Mouse (Mus musculus) gastrocnemius, adult 2 months (tissue): ENCODE results near the gene Vav2. TPM values are rescaled to one million over a fixed set of nuclear protein-coding genes. Genes with fewer than 3 reads are reported as not detected.

ENCODE experiments used
- DNase-seq: peaks from one replicate; pipeline ENCODE4 v3.0.0; 2022
- H3K27ac ChIP-seq: fragments of 200-600 bp; 2 replicates; pipeline ENCODE4 v1.8.1; 2022; ENCODE audit warnings: mild to moderate bottlenecking
- H3K4me3 ChIP-seq: fragments of 200-600 bp; 2 replicates; pipeline ENCODE4 v1.8.1; 2022; ENCODE audit warnings: mild to moderate bottlenecking, moderate library complexity
- CTCF ChIP-seq: fragments of 200-600 bp; IDR thresholded peaks from 2 replicates; pipeline ENCODE4 v1.8.1; 2022; ENCODE audit warnings: antibody characterized with exemption, mild to moderate bottlenecking, moderate library complexity
- intact Hi-C: fragments of 180-260 bp; cut with DNase I; formaldehyde crosslinking; loops from one replicate; pipeline ENCODE4 v1.15.1; 2025
- total RNA-seq, 2 experiments: library from RNA; stranded (reverse); gene quantifications; 2 replicates each; pipeline ENCODE4 v1.2.3; 2021

The Vav2 gene
- total RNA-seq, 2 experiments from 2014 or later = 2.0 to 4.3 TPM

DNA sequence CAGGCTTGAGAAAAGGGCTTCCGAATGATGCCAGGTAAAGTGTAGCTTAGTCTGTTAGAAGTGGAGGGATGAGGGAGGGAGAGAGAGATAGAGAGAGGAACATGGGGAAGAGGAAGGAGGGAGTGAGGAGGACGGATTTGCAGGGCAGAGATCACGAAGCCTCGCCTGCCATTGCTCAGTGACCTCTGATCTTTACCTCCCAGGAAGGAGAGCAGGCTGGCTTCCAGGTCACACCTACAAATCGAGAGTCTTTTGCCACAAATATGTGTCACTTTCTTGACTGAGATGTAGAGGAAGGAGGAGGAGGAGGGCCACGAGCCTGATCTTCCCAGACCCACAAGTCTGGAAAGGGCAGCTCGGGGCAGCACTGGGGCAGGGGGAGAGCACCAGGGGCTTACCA, 142.4 kb downstream of the Vav2 start:
- TF ChIP-seq CTCF = no peak
- Histone ChIP-seq H3K4me3 (no peak overlapping the region), H3K27ac (no peak overlapping the region)
- no peak for DNase-seq
- intact Hi-C loops = loop anchor here (10.0 kb wide), 2 partner anchors 230 to 480 kb away; partner anchors contain the start of gene Wdr5

DNA sequence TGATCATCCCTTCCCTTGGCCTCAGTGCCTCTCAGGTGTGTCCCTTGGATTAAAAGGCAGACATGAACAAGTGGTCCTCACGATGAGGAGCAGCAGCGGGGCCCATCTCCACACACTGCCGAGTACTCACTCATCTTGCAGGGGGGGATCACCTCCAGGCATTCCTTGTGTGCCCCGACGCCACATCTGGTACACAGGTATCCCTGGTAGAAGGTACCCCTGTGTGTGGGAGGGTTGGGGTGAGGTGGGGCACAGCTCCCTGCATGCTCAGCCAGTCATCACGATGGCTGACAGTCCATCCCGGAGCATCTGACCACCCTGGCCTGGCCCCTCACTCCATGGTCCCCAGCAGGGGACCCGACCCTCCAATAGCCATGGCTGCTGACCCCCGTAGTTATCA, 145.1 kb downstream of the Vav2 start:
- H3K27ac ChIP-seq = no peak overlapping the region
- no peak for TF ChIP-seq CTCF
- DNase-seq = no peak
- intact Hi-C loops = loop anchor here (10.0 kb wide), 2 partner anchors 233 to 483 kb away; partner anchors contain the start of gene Wdr5
- H3K4me3 ChIP-seq = no peak overlapping the region

DNA sequence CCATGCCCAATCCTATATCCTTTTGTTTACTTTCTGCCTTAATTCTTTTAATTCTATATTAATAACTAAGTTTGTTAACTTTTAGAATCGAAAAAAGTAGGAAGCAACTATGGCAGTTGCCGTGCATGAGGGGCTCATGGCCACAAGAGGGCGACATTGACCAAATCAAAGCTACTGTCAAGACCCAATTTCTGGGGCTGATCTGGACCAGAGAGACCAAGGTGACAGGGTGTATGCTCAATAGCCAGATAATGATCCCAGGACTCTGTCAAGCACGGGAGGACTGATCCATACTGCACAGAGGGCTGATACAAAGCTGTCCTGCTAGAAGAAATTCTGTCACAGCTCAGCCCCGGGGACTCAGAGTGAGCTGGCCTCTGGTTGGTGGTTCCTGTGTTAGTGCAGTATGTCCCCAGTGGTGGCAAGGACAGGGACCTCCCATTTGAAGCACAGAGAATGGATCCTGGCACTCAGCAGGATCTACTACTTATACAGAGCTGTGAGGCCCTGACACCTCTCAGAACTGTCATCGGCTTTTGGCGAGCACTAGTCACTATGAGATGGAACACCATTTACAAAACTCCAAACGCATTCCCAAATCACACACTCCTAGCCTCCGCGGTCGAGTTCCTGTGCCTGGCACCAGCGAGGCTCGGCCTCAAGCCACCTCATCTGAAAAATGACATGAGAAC, 145.8 kb downstream of the Vav2 start:
- TF ChIP-seq CTCF = peak; percentile 92
- intact Hi-C loops = loop anchor here (10.0 kb wide), 2 partner anchors 234 to 484 kb away; partner anchors contain the start of gene Wdr5
- Histone ChIP-seq H3K4me3 (no peak overlapping the region), H3K27ac (no peak overlapping the region)
- DNase-seq = peak; percentile 72

DNA sequence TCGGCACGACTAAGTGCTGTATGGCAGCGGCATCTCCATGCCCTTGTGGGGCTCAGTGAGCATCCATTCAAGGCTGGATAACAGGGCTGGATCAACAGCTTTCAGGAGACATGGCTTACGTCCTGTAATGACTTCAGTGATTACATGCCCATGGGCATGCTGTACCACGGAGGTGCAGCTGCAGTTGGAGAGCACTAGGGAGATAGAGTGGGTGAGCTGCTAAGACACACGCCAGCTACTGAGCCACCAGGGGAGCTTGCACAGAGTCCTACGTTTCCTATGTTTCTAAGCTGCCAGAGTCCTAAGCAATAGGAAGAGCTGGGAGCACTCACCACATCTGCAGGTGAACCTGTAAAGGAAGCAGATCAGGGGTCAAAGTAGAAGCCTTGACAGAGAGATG, 148.0 kb downstream of the Vav2 start:
- Histone ChIP-seq H3K27ac (no peak overlapping the region), H3K4me3 (no peak overlapping the region)
- intact Hi-C loops = no loop called here
- DNase-seq = no peak
- no peak for TF ChIP-seq CTCF

DNA sequence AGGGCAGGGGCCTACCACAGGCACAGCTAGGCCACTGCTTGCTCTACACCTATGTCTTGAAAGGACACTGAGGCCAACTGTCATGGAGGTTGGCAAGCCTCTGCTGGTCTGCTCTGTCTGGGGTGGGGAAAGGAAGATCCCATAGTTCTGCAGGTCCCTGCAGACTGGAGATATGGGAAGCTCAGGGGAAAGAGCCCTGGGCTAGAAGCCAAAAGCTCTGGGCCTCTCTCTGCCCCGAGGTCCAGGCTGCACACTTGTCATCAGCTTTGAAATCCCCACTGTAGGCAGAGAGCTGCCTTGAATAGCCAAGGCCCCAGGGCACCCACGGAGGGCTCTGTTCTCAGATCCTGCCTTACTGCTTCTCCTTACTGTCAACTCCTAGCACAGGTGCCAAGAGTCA, 158.5 kb downstream of the Vav2 start:
- no peak for TF ChIP-seq CTCF
- Histone ChIP-seq H3K27ac (no peak overlapping the region), H3K4me3 (no peak overlapping the region)
- intact Hi-C loops = no loop called here
- peak; percentile 11 for DNase-seq

DNA sequence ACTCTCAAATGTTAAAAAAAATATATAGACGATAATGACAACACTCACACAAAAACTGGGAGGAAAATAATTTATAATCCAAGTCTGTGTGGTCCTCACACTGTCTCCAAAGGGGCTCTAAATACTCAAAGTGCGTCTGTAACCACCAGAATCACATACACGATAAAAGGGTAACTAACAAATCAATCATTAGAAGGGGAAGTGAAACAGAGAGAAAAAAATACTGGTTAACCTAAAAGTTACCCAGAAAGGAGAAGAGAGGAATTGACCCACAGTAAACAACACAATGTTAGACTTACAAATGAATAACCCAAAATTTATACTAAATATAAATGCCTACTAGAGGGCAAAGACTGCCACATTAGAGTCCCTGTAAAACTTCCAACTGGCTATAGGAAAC, 161.0 kb downstream of the Vav2 start:
- Histone ChIP-seq H3K4me3 (no peak overlapping the region), H3K27ac (no peak overlapping the region)
- intact Hi-C loops = no loop called here
- TF ChIP-seq CTCF = no peak
- no peak for DNase-seq

DNA sequence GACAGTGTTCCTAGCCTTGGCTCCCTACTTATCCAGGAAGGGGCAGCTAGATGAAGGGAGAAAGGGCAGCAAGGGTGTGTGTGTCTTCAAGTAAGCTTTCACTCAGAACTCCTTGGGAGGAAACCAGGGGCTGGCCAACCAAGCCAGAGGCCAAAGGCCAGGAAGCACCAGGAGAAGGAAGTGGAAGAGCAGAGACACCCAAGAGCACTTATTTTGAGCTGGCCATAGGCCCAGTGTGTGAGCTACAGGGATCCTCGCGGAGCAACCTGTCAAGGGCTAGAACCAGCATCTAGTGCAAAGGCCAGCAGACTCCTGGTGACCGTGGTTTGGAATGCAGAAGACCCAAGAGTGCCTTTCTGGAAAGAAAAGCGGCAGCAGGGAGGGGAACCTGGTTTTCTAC, 163.8 kb downstream of the Vav2 start:
- Histone ChIP-seq H3K4me3 (no peak overlapping the region), H3K27ac (no peak overlapping the region)
- intact Hi-C loops = no loop called here
- no peak for TF ChIP-seq CTCF
- DNase-seq = peak; percentile 15

DNA sequence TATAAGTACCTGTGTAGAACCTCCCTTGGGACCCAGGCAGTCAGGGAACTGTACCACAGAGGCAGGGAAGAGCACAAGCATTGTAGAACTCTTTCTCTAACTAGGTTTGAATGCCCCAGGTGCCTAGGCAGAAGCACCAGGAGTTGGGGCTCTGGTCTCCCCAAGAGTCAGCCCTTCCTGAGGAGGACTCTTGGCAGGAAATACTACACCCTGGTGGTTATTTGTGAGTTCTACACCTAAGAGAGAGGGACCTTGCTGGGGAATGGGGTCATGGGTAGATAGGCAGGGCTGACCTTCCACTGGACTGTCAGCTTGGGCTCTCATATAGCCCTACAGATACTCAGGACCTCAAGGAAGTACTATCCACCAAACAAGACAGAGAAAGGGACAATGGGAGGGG, 175.4 kb downstream of the Vav2 start:
- Histone ChIP-seq H3K4me3 (no peak overlapping the region), H3K27ac (no peak overlapping the region)
- no peak for TF ChIP-seq CTCF
- intact Hi-C loops = no loop called here
- DNase-seq = no peak

DNA sequence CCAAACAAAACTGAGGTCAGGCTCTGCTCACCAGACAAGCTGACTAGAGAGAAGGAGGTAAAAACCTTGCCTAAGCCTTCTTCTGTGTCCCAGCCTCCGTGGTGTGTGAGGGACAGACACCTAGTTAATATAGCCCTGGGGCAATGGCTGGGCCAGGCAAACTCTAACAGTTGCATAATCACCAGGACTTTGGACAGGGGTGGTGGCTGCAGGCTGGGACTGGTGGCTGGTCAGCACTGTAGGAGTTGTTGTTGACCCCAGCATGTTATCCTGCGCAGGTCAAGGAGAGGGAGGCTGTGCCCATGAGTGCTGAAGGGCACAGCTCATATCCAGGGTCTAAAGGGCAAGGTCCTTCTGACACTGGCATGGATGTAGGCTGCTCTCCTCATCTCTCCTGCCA, 178.6 kb downstream of the Vav2 start, which contains the start of gene Sardh:
Sardh (minus strand) TSS at position 127 of the 400 bp plus-strand sequence.
- intact Hi-C loops = no loop called here
- TF ChIP-seq CTCF = no peak
- Histone ChIP-seq H3K27ac (peak within 1 kb of the TSS; percentile 68), H3K4me3 (peak within 1 kb of the TSS; percentile 58)
- DNase-seq = peak; percentile 11

DNA sequence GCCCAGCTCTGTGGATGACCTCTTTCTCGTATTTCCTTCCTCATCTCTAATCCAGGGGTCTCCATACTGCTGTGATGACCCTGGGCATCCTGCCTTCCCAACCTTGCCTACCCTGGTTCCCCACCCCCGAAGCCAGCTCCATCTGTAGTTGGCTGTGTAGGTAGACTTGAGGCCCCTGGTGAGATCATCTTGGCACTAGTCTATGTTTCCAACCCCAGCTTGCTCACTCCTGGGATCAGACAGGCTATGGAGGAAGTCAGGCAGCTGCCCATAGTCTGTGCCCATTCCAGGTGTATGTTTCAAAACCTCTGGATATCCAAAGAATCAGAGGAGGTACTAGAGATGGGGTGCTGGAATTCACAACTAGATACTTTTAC, 179.4 kb downstream of the Vav2 start:
- intact Hi-C loops = no loop called here
- no peak for TF ChIP-seq CTCF
- H3K4me3 ChIP-seq = peak overlapping the region; percentile 58
- H3K27ac ChIP-seq = peak overlapping the region; percentile 68
- no peak for DNase-seq

DNA sequence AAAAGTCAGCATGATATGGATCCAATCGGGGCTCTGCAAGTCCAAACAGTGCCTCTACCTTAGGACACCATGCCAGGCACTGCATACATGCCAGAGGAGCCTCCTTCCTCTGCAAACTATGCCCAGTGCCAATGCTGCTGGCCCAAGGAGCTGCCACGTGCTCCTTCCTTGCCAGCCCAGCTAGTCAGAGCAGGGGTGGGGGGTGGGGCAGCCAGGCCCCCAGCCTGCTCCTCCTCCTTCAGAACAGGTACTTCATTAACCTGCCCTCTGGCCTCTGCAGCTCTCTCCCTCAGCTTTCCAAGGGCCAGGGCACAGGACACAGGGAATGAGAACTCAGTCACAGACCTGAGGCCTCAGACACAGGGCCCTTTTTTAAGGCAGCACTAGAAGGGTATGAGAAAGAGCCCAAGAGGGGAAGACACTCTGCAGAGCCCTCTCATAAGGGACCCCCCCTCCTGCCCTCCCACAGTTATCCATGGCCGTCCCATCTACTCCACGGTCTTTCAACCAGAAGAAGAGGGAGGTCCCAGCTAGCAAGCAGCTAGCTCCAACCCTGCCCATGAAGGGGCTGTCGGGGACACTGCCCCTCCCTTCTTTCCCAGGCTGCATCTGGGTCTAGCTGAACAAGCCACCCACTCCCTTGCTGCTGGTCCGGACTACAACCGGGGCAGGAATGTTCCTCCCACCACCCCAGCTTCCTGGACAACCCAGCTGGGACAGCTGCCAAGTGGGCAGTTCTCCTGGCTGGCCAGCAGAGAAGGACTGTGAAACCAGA, 179.9 kb downstream of the Vav2 start:
- peak; percentile 93 for DNase-seq
- Histone ChIP-seq H3K27ac (peak overlapping the region; percentile 68), H3K4me3 (peak overlapping the region; percentile 58)
- TF ChIP-seq CTCF = peak; percentile 4; the same call in 1 of the 2 replicates
- intact Hi-C loops = no loop called here

DNA sequence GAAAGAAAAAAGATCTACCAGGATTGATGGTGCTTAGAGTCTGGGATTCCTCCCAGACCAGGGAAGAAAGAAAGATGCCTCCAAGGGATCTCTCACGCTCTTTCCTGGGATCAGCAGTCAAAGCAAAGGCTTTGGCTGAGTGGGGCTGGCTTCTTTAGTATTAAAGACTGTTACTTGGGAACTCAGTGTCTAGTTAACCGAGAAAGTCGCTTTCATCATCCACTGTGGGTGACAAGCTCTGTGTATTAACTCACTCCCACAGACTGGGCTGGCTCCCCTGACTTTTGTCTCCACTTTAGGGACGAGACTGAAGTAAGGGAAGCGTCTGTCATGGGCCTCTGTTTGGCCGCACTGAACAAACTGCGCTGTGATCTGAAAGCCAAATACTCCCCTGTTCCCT, 180.9 kb downstream of the Vav2 start:
- no peak overlapping the region for H3K4me3 ChIP-seq
- DNase-seq = no peak
- intact Hi-C loops = no loop called here
- H3K27ac ChIP-seq = no peak overlapping the region
- TF ChIP-seq CTCF = no peak

DNA sequence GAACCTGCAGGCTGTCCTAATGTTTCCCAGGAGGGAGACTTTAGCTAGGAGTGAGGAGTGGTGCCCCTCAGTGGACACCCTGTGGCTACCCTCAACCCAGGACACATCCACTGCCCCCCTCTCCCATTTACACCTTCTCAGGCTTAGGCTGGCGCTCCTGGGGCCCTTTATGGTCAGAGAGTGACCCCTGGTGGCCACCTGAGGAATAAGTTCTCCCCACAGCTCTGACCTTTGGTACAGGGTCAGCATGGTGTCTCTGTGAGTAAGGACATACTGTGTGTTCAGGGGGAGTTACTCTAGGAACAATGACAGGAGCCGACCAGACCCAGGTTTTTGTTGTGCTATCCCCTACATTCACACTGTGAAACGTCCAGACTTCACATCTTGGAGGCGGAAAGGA, 189.5 kb downstream of the Vav2 start:
- intact Hi-C loops = loop anchor here (1.0 to 2.0 kb wide), 3 partner anchors 163 to 219 kb away; no protein-coding TSS in a partner anchor
- Histone ChIP-seq H3K4me3 (no peak overlapping the region), H3K27ac (no peak overlapping the region)
- peak; percentile 99 for TF ChIP-seq CTCF
- peak; percentile 82 for DNase-seq
